Mouse (Mus musculus) lung, embryonic 16.5 days (tissue): ENCODE results near the gene P2rx3. TPM values are rescaled to one million over a fixed set of nuclear protein-coding genes. Genes with fewer than 3 reads are reported as not detected.

Experiments
- ATAC-seq: fragments of 200-750 bp; cut with Nextera tagmentation; 2 replicates; pipeline ENCODE4 v1.8.0; 2017; ENCODE audit warnings: low read depth, mild to moderate bottlenecking, moderate library complexity
- H3K27ac ChIP-seq: fragments of 300-500 bp; sonication (generic); 2 replicates; pipeline ENCODE4 v1.5.1; 2014; ENCODE audit warnings: mild to moderate bottlenecking, control low read depth, low read length
- H3K27me3 ChIP-seq: fragments of 300-500 bp; sonication (generic); 2 replicates; pipeline ENCODE4 v1.6.1; 2014; ENCODE audit warnings: low read depth, low read length, mixed read lengths; ENCODE audit not compliant: control insufficient read depth, insufficient read depth
- H3K36me3 ChIP-seq: fragments of 300-500 bp; sonication (generic); 2 replicates; pipeline ENCODE4 v1.6.1; 2014; ENCODE audit warnings: low read length; ENCODE audit not compliant: control insufficient read depth, insufficient read depth
- H3K4me1 ChIP-seq: fragments of 300-500 bp; sonication (generic); replicated peaks from 2 replicates; pipeline ENCODE4 v1.6.1; 2014; ENCODE audit warnings: low read length, mixed read lengths; ENCODE audit not compliant: control insufficient read depth, insufficient read depth
- H3K4me2 ChIP-seq: fragments of 300-500 bp; sonication (generic); 2 replicates; pipeline ENCODE4 v1.6.1; 2014; ENCODE audit warnings: low read depth, low read length, control low read depth
- H3K4me3 ChIP-seq: fragments of 300-500 bp; sonication (generic); 2 replicates; pipeline ENCODE4 v1.5.1; 2014; ENCODE audit warnings: mild to moderate bottlenecking, low read length, control low read depth
- H3K9ac ChIP-seq: fragments of 300-500 bp; sonication (generic); 2 replicates; pipeline ENCODE4 v1.6.1; 2014; ENCODE audit warnings: low read length, control low read depth
- H3K9me3 ChIP-seq: fragments of 300-500 bp; sonication (generic); 2 replicates; pipeline ENCODE4 v1.6.1; 2016; ENCODE audit warnings: low read length; ENCODE audit not compliant: control insufficient read depth
- WGBS: fragments of 180-500 bp; shearing (Covaris S2); extraction: QIAGEN DNeasy Blood & Tissue Kit; methylation state at CpG from one replicate; pipeline ENCODE4 v1.1.7; 2014; 5-methylcytosine and 5-hydroxymethylcytosine counted together
- polyA plus RNA-seq: library from polyadenylated mRNA; unstranded; fragments of >200 nt; fragmentation: Nextera tagmentation; extraction: Ambion mirVana; gene quantifications from 2 replicates; pipeline ENCODE4 v1.2.1, GENCODE M21; 2015

P2rx3 gene
- polyA plus RNA-seq, 1 experiment from 2014 or later = 0.87 TPM

DNA sequence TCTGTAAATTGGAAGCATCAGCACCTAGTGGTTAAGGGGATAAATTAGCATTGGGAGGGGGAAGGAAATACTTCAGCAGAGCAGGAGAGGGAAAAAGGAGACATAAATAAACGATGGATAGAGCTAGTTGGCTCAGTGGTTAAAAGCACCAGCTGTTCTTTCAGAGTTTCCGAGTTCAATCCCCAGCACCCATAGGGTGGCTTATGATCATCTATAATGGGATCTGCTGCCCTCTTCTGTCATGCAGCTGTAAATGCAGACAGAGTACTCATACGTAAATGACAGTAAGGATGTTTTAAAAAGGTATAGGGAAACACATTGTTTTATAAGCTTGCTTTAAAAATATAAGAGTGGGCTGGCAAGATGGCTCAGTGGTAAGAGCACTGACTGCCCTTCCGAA, 29.5 kb downstream of the P2rx3 start:
- peaks cover 6% of the 10 kb centered on the region for H3K4me1 ChIP-seq
- no peak overlapping the region for H3K4me2 ChIP-seq
- no peak overlapping the region for H3K4me3 ChIP-seq
- H3K27me3 ChIP-seq = no peaks in the 10 kb centered on the region
- no peaks in the 10 kb centered on the region for H3K36me3 ChIP-seq
- no peak overlapping the region for H3K27ac ChIP-seq
- no peak for ATAC-seq
- WGBS = 14% methylated on average over 4 of the region's 4 CpGs
- no peak overlapping the region for H3K9ac ChIP-seq
- no peaks in the 10 kb centered on the region for H3K9me3 ChIP-seq

- no peak for ATAC-seq
- Histone ChIP-seq H3K9ac (no peak overlapping the region), H3K9me3 (no peaks in the 10 kb centered on the region), H3K4me2 (no peak overlapping the region), H3K4me3 (no peak overlapping the region), H3K36me3 (no peaks in the 10 kb centered on the region), H3K4me1 (peaks cover 1% of the 10 kb centered on the region), H3K27ac (no peak overlapping the region), H3K27me3 (no peaks in the 10 kb centered on the region)
- WGBS = 71% methylated on average over 7 of the region's 7 CpGs
Observed at GRCm38 (mm10) chr2:85006600-85006999, 30.7 kb downstream of the P2rx3 start.

- no peak overlapping the region for H3K4me3 ChIP-seq
- 80% methylated on average over 4 of the region's 4 CpGs for WGBS
- no peak overlapping the region for H3K27ac ChIP-seq
- no peak for ATAC-seq
- no peak overlapping the region for H3K9ac ChIP-seq
- no peak overlapping the region for H3K4me2 ChIP-seq
- H3K9me3 ChIP-seq = no peaks in the 10 kb centered on the region
- no peaks in the 10 kb centered on the region for H3K36me3 ChIP-seq
- no peaks in the 10 kb centered on the region for H3K27me3 ChIP-seq
- H3K4me1 ChIP-seq = peaks cover 2% of the 10 kb centered on the region; the same call in 1 of the 2 replicates
Observed at GRCm38 (mm10) chr2:85004341-85004740, 32.9 kb downstream of the P2rx3 start.

GRCm38 (mm10) chr2:85002575-85002974, 34.7 kb downstream of the P2rx3 start:
- H3K4me2 ChIP-seq = no peak overlapping the region
- no peak overlapping the region for H3K9ac ChIP-seq
- 48% methylated on average over 8 of the region's 8 CpGs for WGBS
- peaks cover 2% of the 10 kb centered on the region; the same call in 1 of the 2 replicates for H3K4me1 ChIP-seq
- H3K27ac ChIP-seq = no peak overlapping the region
- no peaks in the 10 kb centered on the region for H3K27me3 ChIP-seq
- no peak overlapping the region for H3K4me3 ChIP-seq
- ATAC-seq = no peak
- no peaks in the 10 kb centered on the region for H3K36me3 ChIP-seq
- no peaks in the 10 kb centered on the region for H3K9me3 ChIP-seq

GRCm38 (mm10) chr2:85001497-85001896, 35.8 kb downstream of the P2rx3 start:
- Histone ChIP-seq H3K4me2 (no peak overlapping the region), H3K9me3 (no peaks in the 10 kb centered on the region), H3K4me3 (no peak overlapping the region), H3K36me3 (no peaks in the 10 kb centered on the region), H3K27ac (peak overlapping the region; percentile 73), H3K9ac (no peak overlapping the region), H3K4me1 (peaks cover 2% of the 10 kb centered on the region; the same call in 1 of the 2 replicates), H3K27me3 (no peaks in the 10 kb centered on the region)
- peak; percentile 72 for ATAC-seq
- whole genome bisulfite sequencing = 62% methylated on average over 13 of the region's 13 CpGs

DNA sequence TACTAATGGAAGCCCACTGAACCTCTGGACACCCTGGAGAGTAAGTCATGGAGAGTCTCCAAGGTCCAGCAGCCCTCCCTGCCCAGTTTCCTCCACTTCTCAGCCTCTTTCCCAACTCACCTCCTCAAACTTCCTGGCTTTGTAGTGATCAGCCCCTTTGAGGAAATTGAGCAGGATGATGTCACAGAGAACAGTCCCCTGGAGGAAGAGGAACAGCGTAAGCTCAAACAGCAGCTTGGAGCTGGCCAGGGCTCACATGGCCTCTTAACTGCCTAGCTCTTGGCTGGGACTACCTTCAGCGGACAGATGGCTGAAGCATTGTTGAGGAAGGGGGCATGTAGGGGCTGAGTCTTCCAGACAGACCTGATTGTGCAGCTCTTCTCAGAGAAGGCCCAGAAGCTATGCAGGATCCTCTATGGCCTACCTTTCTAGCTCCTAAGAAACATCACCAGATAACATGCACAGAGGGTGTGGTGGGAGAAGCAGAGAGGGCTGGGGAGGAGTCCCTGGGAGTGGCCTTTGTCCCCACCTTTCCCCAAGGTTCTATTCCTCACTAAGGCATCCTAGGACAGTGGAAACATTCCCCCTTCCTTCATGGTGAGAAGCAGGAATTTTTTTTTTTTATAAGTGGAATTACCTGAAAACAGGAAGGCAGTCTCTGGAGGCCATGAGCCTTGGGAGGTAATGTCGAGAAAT, 37.6 kb downstream of the P2rx3 start:
- no peaks in the 10 kb centered on the region for H3K9me3 ChIP-seq
- WGBS = 51% methylated on average over 3 of the region's 3 CpGs
- no peak overlapping the region for H3K4me3 ChIP-seq
- no peak overlapping the region for H3K4me2 ChIP-seq
- H3K4me1 ChIP-seq = peaks cover 2% of the 10 kb centered on the region; the same call in 1 of the 2 replicates
- no peaks in the 10 kb centered on the region for H3K36me3 ChIP-seq
- peak; percentile 58 for ATAC-seq
- H3K27ac ChIP-seq = peak overlapping the region; percentile 58
- H3K9ac ChIP-seq = no peak overlapping the region
- no peaks in the 10 kb centered on the region for H3K27me3 ChIP-seq

DNA sequence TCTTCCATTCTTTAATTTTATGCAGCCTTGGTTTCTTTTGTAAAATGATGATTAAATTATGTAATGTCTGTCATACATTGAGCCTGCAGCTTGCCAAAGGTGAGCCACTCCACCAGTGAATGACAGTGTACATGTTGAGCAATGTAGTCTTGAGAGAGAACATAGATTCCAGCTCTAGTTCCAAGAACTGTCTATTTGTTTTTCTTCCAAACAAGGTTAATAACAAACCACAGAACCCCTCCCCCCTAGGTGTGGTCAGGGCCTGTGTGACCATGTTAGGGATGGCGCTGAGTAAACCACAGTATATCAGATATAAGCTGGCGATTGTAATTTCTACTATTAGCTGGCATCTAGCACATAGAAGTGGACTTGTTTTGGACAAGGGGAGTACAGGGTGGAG, 40.9 kb downstream of the P2rx3 start:
- ATAC-seq = no peak
- no peaks in the 10 kb centered on the region for H3K27me3 ChIP-seq
- WGBS = 88% methylated on average over 2 of the region's 2 CpGs

GRCm38 (mm10) chr2:84987930-84988329, 49.3 kb downstream of the P2rx3 start, which contains the start of gene Prg3:
Gene Prg3, plus strand, starts transcription at chr2:84988215.
- H3K4me3 ChIP-seq = no peak within 1 kb of the TSS
- no peaks in the 10 kb centered on the region for H3K27me3 ChIP-seq
- no peak for ATAC-seq
- H3K9ac ChIP-seq = no peak within 1 kb of the TSS
- H3K9me3 ChIP-seq = no peaks in the 10 kb centered on the region
- H3K4me2 ChIP-seq = no peak within 1 kb of the TSS
- WGBS = 58% methylated on average over 1 of the region's 1 CpGs
- H3K27ac ChIP-seq = no peak within 1 kb of the TSS
- H3K36me3 ChIP-seq = no peaks in the 10 kb centered on the region
- H3K4me1 ChIP-seq = no peaks in the 10 kb centered on the region

More for the DNA sequence above, 40.9 kb downstream of the P2rx3 start:
- Histone ChIP-seq H3K9ac (no peak overlapping the region), H3K27ac (no peak overlapping the region), H3K36me3 (no peaks in the 10 kb centered on the region), H3K4me2 (no peak overlapping the region), H3K4me3 (no peak overlapping the region), H3K4me1 (0 out of 2 replicates have a peak, but pooled peaks cover 2% of the 10 kb centered on the region), H3K9me3 (no peaks in the 10 kb centered on the region)

- Histone ChIP-seq H3K9me3 (no peaks in the 10 kb centered on the region), H3K36me3 (no peaks in the 10 kb centered on the region), H3K27me3 (no peaks in the 10 kb centered on the region), H3K9ac (no peak within 1 kb of the TSS), H3K4me3 (no peak within 1 kb of the TSS), H3K27ac (no peak within 1 kb of the TSS), H3K4me1 (no peaks in the 10 kb centered on the region), H3K4me2 (no peak within 1 kb of the TSS)
- 39% methylated on average over 1 of the region's 1 CpGs for WGBS
- no peak for ATAC-seq
Observed at GRCm38 (mm10) chr2:84980188-84980587, 57.1 kb downstream of the P2rx3 start, which contains the start of gene Prg2. Gene Prg2, plus strand, starts transcription at chr2:84980461.
